9 mouse cellular contexts compared by ENCODE assay signal in the genomic region with DNA sequence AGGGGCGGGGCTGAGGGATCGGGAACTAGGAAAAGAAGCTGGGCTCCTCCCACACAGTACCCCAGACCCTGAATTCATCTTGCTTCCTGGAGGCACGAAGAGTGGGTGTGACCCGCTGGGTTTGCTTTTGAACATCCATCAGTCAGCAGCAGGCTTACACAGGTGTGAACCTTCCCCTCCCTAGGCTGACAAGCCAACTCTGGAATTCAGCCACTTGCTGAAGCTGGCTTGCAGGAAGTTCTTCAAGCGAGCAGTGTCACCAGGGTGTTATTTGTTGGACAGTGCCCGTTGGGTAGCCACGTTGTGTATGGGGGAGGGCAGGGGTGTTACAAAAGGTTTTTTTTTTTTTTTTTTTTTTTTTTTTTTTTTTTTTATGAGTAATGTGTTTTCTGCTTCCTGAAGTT.
DNase-seq lines count a peak whose midpoint lies in the region; ATAC-seq lines count a peak whose summit lies in the region.
"Had no signal": no experiment of that assay in that cellular context is flagged by ENCODE, and none has a peak within 500 bp of the region (broad histone marks: within the 10 kb centered on the region; RNA-seq: fewer than 3 reads in every experiment).

No protein-coding gene starts in this region.

- no peak for DNase-seq in hindbrain, embryonic 10.5 days (ENCODE audit: low spot score)
- no peak for DNase-seq in hindbrain, embryonic 11.5 days (ENCODE audit: low spot score)
- DNase-seq in ZHBTc4 (ENCODE audit: low read depth, low spot score): peak; percentile 93
- no peak for DNase-seq in gastrocnemius, postnatal 36 days
- DNase-seq in right cerebral cortex, postnatal 36 days (ENCODE audit: low spot score in 2 of 2): no peak
- DNase-seq in layer of hippocampus, adult 18-20 months (ENCODE audit: low spot score in 2 of 2): no peak

- whole genome bisulfite sequencing in hindbrain, embryonic 10.5 days: 26% methylated on average over 7 of the region's 7 CpGs
- 27% methylated on average over 7 of the region's 7 CpGs for WGBS in hindbrain, embryonic 11.5 days
- 7% methylated on average over 7 of the region's 7 CpGs for WGBS in heart, embryonic 16.5 days
- WGBS in liver, embryonic 12.5 days (ENCODE audit: insufficient replicate concordance): 12% methylated on average over 7 of the region's 7 CpGs

- no peak; the same call in 1 of the 2 replicates for ATAC-seq in hindbrain, embryonic 11.5 days (ENCODE audit: low FRiP score)
- peak; percentile 37 for ATAC-seq in heart, embryonic 16.5 days (replicated peaks; ENCODE audit: extremely low read depth, insufficient read depth, low FRiP score)
- no peak for ATAC-seq in liver, embryonic 12.5 days

- H3K36me3 ChIP-seq in hindbrain, embryonic 10.5 days: no peaks in the 10 kb centered on the region
- H3K36me3 ChIP-seq in hindbrain, embryonic 11.5 days (ENCODE audit: control insufficient read depth, insufficient read depth, low read length): no peaks in the 10 kb centered on the region
- H3K36me3 ChIP-seq in heart, embryonic 16.5 days (ENCODE audit: control insufficient read depth, insufficient read depth): no peaks in the 10 kb centered on the region
- H3K36me3 ChIP-seq in liver, embryonic 12.5 days: no peaks in the 10 kb centered on the region
- H3K36me3 ChIP-seq: G1E had no signal

- no peaks in the 10 kb centered on the region for H3K9me3 ChIP-seq in hindbrain, embryonic 10.5 days
- no peaks in the 10 kb centered on the region for H3K9me3 ChIP-seq in hindbrain, embryonic 11.5 days (ENCODE audit: control insufficient read depth, low read length)
- no peaks in the 10 kb centered on the region for H3K9me3 ChIP-seq in heart, embryonic 16.5 days (replicated peaks; ENCODE audit: control insufficient read depth, low read length)
- no peaks in the 10 kb centered on the region for H3K9me3 ChIP-seq in liver, embryonic 12.5 days (replicated peaks)
- H3K9me3 ChIP-seq: G1E had no signal

- no peak overlapping the region for H3K9ac ChIP-seq in hindbrain, embryonic 11.5 days (ENCODE audit: low read depth, low read length)
- H3K9ac ChIP-seq in heart, embryonic 16.5 days (ENCODE audit: low read length): no peak overlapping the region
- H3K9ac ChIP-seq in liver, embryonic 12.5 days: no peak overlapping the region

- H3K27ac ChIP-seq in hindbrain, embryonic 10.5 days: 0 out of 2 replicates have a peak overlapping the region, but pooled peaks have one; percentile 12
- H3K27ac ChIP-seq in hindbrain, embryonic 11.5 days (ENCODE audit: low read depth, low read length): no peak overlapping the region
- H3K27ac ChIP-seq in heart, embryonic 16.5 days (ENCODE audit: low read length): no peak overlapping the region
- H3K27ac ChIP-seq in liver, embryonic 12.5 days: no peak overlapping the region

- H3K4me2 ChIP-seq in hindbrain, embryonic 11.5 days (replicated peaks; ENCODE audit: low read depth, low read length): no peak overlapping the region
- peak overlapping the region; percentile 56 for H3K4me2 ChIP-seq in heart, embryonic 16.5 days (ENCODE audit: low read depth, low read length)
- H3K4me2 ChIP-seq in liver, embryonic 12.5 days: peak overlapping the region; percentile 29

- H3K4me3 ChIP-seq in hindbrain, embryonic 10.5 days: 0 out of 2 replicates have a peak overlapping the region, but pooled peaks have one; percentile 23
- no peak overlapping the region for H3K4me3 ChIP-seq in hindbrain, embryonic 11.5 days (ENCODE audit: low read depth, low read length)
- peak overlapping the region; percentile 17; the same call in 1 of the 2 replicates for H3K4me3 ChIP-seq in heart, embryonic 16.5 days (ENCODE audit: low read length)
- H3K4me3 ChIP-seq in liver, embryonic 12.5 days: no peak overlapping the region

- H3K4me1 ChIP-seq in hindbrain, embryonic 10.5 days (replicated peaks): peaks cover 14% of the 10 kb centered on the region
- H3K4me1 ChIP-seq in hindbrain, embryonic 11.5 days (replicated peaks; ENCODE audit: control insufficient read depth, insufficient read depth, low read length): no peaks in the 10 kb centered on the region
- H3K4me1 ChIP-seq in heart, embryonic 16.5 days (ENCODE audit: control insufficient read depth, insufficient read depth, low read length): 0 out of 2 replicates have a peak, but pooled peaks cover 4% of the 10 kb centered on the region
- H3K4me1 ChIP-seq in liver, embryonic 12.5 days: no peaks in the 10 kb centered on the region

- H3K27me3 ChIP-seq in hindbrain, embryonic 10.5 days (ENCODE audit: insufficient read depth, poor library complexity, severe bottlenecking): peaks cover 8% of the 10 kb centered on the region; the same call in 1 of the 2 replicates
- no peaks in the 10 kb centered on the region for H3K27me3 ChIP-seq in hindbrain, embryonic 11.5 days (ENCODE audit: control insufficient read depth, insufficient read depth, low read length)
- 0 out of 2 replicates have a peak, but pooled peaks cover 2% of the 10 kb centered on the region for H3K27me3 ChIP-seq in heart, embryonic 16.5 days (ENCODE audit: control insufficient read depth, insufficient read depth, low read length)
- H3K27me3 ChIP-seq in liver, embryonic 12.5 days (replicated peaks): no peaks in the 10 kb centered on the region

- intact Hi-C loops in gastrocnemius, postnatal 36 days (cut with DNase I): no loop called here

Comparison
In these comparisons a context has a peak if more than half of its experiments do, and no peak if none do; other contexts are left out.
1. H3K4me3 ChIP-seq: peak in hindbrain, embryonic 10.5 days (single experiment) and heart, embryonic 16.5 days (single experiment); none in hindbrain, embryonic 11.5 days (single experiment) and liver, embryonic 12.5 days (single experiment).